Mouse (Mus musculus): ENCODE measurements around the gene Med27. TPM values are rescaled to one million over a fixed set of nuclear protein-coding genes. Genes with fewer than 3 reads are reported as not detected.

Gene Med27
- polyA plus RNA-seq, 1 experiment from 2014 or later, result 16.9 TPM

DNA sequence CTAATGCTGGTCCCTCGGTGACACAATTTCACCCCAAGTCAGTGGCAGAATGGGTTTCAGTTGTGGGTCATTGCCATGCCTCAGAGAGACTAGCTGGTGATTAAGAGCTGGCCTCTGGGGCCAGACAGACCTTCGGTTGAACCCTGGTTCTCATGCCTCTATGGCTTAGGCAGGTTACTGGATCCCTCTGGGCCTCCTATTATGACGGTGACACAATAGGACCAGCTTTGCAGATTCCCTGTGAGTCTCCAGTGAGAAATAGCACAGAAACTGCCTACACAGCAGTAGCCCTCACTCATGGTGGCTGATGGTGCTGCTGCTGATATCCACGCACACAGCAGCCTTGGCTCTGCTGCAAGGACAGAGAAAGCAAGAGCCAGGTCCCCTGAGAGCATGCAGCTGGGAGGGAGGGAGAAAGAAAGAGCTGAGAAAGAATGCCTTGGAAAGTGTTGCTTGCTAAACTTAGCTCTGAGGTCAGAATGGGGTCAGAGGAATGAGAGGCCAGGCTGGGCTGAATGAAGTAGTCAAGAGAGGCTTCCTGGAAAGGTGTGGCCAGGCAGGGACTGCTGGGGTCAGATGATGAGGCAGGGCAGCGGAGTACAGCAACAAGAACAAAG, 226.3 kb downstream of the Med27 start:
- no peak overlapping the region for H3K4me2 ChIP-seq
- H3K9ac ChIP-seq, result no peak overlapping the region
- no peak overlapping the region for H3K27ac ChIP-seq (replicated peaks)
- no peaks in the 10 kb centered on the region for H3K9me3 ChIP-seq (replicated peaks)
- WGBS (ENCODE audit: insufficient replicate concordance), result 51% methylated on average over 5 of the region's 5 CpGs
- H3K4me3 ChIP-seq (replicated peaks), result no peak overlapping the region
- no peaks in the 10 kb centered on the region for H3K36me3 ChIP-seq (replicated peaks)
- H3K27me3 ChIP-seq, result peaks cover 8% of the 10 kb centered on the region; the same call in 1 of the 2 replicates
- ATAC-seq (ENCODE audit: insufficient read depth), result no peak
- H3K4me1 ChIP-seq (replicated peaks), result no peaks in the 10 kb centered on the region

DNA sequence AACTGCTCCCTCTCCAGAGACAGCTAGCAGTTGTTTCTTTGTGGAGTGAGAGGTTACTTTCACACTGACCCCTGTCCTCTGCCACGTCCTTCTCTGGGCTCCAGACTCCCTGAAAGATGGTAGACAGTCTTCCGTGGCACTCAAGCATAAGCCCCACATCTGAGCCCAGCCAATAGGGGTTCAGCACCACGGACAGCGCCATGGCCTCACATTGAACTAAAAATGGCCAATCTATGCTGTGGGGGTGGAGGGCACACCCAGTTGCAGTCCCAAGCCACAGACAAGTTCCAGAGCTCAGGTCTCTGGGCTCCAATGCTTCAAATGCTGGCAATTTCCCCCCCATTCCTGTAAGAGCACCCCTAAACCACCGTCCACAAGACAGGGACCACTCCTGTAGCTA, 227.0 kb downstream of the Med27 start:
- H3K9me3 ChIP-seq (replicated peaks), result no peaks in the 10 kb centered on the region
- no peaks in the 10 kb centered on the region for H3K36me3 ChIP-seq (replicated peaks)
- 9% methylated on average over 5 of the region's 5 CpGs for WGBS (ENCODE audit: insufficient replicate concordance)
- ATAC-seq (ENCODE audit: insufficient read depth), result no peak
- H3K9ac ChIP-seq, result no peak overlapping the region
- no peak overlapping the region for H3K4me2 ChIP-seq
- no peaks in the 10 kb centered on the region for H3K4me1 ChIP-seq (replicated peaks)
- peaks cover 8% of the 10 kb centered on the region; the same call in 1 of the 2 replicates for H3K27me3 ChIP-seq
- no peak overlapping the region for H3K4me3 ChIP-seq (replicated peaks)
- no peak overlapping the region for H3K27ac ChIP-seq (replicated peaks)

DNA sequence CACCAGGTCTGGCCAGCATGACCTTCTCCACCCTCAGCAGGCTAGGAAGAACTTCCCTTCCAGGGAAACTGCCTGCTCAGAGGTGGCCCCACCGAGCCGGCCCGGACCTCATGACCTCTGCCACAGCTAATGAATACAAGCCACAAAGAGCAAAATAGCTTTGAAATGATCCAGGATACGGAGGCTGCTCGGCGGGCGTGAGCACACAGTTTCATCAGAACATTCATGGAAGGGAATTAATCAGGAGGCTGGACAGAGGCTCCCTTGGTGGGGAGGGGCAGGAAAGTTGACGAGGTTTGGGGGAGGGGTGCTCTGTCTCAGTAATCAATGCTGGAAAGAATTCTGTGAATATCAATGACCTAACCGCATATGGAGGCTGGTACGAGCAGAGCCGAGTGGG, 227.6 kb downstream of the Med27 start:
- H3K9ac ChIP-seq, result no peak overlapping the region
- no peak for ATAC-seq (ENCODE audit: insufficient read depth)
- H3K27ac ChIP-seq (replicated peaks), result no peak overlapping the region
- no peaks in the 10 kb centered on the region for H3K4me1 ChIP-seq (replicated peaks)
- H3K4me2 ChIP-seq, result no peak overlapping the region
- H3K27me3 ChIP-seq, result peaks cover 8% of the 10 kb centered on the region; the same call in 1 of the 2 replicates
- 41% methylated on average over 11 of the region's 11 CpGs for WGBS (ENCODE audit: insufficient replicate concordance)
- H3K9me3 ChIP-seq (replicated peaks), result no peaks in the 10 kb centered on the region
- H3K4me3 ChIP-seq (replicated peaks), result no peak overlapping the region
- H3K36me3 ChIP-seq (replicated peaks), result no peaks in the 10 kb centered on the region

Small RNA genes lying within 50 kb of the gene (microRNA-seq; reads per million reads assigned to microRNA genes)
- not detected for gene Mir133c

Other genes with a start within 250 kb of the Med27 start
- 3.3 and 3.6 TPM in 2 replicates for gene Setx, start 222.6 kb upstream of the Med27 start, polyA plus RNA-seq (2015; fragmentation: Nextera tagmentation; extraction: Ambion mirVana)
- 0.15 and 0.28 TPM in 2 replicates for gene Ntng2, start 93.8 kb upstream of the Med27 start, polyA plus RNA-seq (2015; fragmentation: Nextera tagmentation; extraction: Ambion mirVana)